Mouse (Mus musculus): ENCODE data around the gene Bhlhb9.

- TF ChIP-seq POLR2A (IDR thresholded peaks at IDR 0.05; ENCODE audit: control insufficient read depth, extremely low read depth, insufficient read depth, low read length, poor library complexity) (no peak), CTCF (IDR thresholded peaks at IDR 0.05; ENCODE audit: borderline replicate concordance, control insufficient read depth, extremely low read depth, insufficient read depth, low read length, poor library complexity) (no peak)
These were observed 82.2 kb downstream of the Bhlhb9 start for GRCm38 (mm10) chrX:135879626-135880025.
